Mouse (Mus musculus): ENCODE results near the gene Cfl1.

The Cfl1 gene

DNA sequence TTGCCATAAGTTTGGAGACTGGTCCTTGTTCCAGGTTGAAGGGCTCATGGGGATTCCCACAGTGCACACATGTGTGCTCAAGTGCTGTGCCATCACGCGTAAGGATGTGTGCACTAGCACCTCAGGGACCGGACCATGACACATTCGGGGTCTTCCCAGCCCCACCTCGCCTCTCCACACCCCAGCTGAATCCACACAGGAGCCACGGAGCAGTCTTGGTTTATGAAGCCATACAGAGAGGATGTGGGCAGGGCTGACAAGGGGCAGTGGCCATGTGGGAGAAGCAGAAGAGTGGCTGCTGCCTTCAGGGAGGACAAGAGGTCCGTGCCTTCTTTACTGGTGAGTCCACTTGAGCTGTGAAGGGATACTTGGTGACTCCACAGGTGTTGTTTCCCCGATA is 25.2 kb upstream of the Cfl1 start:
- no peak for DNase-seq (ENCODE audit: extremely low spot score)

GRCm38 (mm10) chr19:5466916-5467500 is 23.2 kb upstream of the Cfl1 start:
- DNase-seq (ENCODE audit: extremely low spot score): no peak

- DNase-seq (ENCODE audit: extremely low spot score): no peak
Measured at GRCm38 (mm10) chr19:5468374-5468773, 21.9 kb upstream of the Cfl1 start, which contains the start of gene Ctsw. Ctsw (minus strand) TSS chr19:5468507.

DNA sequence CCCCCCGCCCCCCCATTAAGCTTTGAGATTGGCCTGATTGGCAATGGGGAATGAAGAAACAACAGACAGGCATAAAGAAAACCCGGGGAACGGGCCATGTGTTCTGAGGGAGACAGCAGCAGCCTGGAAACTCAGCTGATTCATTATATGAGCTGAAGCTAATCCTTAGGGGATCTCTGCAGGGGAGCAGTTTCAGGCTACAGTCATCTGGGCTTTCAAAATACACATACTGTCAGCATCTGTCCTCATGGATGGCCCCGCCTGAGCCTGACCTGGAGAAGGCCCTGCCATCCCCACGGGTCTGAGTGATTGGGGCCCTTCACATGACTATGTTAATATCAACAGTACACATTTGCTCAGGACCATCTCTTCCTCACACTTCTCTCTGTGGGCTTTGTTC is 18.4 kb upstream of the Cfl1 start:
- DNase-seq (ENCODE audit: extremely low spot score): no peak

DNA sequence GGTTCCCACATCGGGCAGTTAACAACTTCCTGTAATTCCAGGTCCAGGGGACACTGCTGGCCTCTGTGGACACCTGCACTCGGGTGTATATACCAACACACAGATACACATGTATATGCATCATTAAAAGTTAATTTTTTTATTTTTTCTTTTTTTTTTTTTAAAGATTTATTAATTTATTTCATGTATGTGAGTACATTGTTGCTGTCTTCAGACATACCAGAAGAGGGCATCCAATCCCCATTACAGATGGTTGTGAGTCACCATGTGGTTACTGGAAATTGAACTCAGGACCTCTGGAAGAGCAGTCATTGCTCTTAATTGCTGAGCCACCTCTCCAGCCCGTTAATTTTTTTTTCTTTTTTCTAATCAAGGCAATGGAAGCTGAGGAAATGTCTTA is 17.4 kb upstream of the Cfl1 start:
- DNase-seq (ENCODE audit: extremely low spot score): no peak

DNA sequence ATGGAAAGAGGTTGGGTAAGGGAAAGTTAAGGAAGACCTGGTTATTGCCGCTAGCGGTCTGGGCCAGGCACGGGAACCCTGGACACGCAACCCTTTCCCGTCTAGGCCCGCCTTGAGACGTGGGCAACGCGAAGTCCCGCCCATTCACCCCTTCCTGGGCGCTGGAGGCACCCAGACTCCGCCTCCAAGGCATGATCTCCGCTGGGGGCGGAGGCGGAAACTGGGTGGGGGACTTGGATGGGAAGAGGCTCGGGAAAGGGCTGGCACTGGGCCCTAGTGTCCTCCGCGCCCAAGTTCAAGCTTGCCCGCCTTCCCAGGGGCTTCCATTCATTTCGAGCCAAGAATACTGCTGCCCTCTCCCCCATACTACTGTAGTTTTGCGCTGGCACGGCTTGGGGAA is 16.5 kb upstream of the Cfl1 start, which contains the start of gene Efemp2:
Gene Efemp2, plus strand, starts transcription at position 235 of the 400 bp plus-strand sequence.
- peak; percentile 80 for DNase-seq (ENCODE audit: extremely low spot score)

GRCm38 (mm10) chr19:5474281-5475068 is 15.8 kb upstream of the Cfl1 start:
- peak; percentile 61 for DNase-seq (ENCODE audit: extremely low spot score)

DNA sequence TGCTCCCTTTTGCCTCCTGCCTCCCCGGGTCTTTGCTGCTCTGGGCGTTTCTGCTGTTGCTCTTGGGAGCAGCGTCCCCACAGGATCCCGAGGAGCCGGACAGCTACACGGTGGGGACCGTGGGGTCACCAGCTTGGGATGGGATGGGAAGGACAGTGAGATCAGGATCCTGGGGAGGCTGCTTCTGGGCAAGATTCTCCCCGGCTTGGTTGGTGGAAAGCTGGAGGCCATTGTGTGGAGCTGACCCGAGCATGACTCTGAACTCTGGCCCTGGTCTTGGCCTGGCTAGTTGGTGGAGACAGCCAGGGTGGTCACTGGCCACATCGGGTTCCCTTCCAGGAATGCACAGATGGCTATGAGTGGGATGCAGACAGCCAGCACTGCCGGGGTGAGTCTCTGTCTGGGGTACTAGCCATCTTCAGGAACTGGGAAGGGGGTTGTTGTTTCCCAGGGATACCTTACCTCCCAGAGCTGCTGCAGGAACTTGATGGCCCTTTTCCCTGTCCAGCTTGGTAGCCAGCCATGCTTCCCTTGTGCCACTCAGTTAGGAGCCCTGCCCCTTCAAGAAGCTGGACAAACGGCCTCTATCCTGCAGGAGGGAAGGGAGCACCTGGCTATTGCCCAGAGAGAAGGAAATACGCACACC is 15.1 kb upstream of the Cfl1 start:
- DNase-seq (ENCODE audit: extremely low spot score): no peak

DNA sequence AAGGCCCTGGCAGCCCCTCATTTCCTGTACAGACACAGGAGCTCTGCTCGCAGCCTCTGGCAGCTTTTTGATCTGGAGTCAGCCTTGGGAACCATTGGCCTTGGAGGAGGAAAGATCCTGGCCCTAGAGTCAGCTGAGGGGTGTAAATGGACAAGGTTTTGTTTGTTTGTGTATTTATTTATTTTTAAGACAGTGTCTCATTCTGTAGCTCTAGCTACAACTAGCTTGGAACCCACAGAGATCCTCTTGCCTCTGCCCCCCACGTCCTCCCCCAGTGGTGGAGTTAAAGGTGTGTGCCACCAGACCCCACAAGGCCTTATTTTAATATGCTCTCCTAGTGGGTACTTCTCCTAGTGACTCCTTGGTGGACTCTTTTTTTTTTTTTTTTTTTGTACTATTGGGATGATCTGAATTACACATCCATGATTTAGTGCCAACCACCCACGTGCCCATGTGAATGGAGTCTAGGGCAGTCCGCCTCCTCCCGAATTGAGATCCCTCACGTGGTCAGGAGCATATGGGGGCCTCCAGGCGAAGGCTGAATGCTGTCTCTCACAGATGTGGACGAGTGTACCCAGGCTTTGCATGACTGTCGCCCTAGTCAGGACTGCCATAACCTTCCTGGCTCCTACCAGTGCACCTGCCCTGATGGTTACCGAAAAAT is 13.1 kb upstream of the Cfl1 start:
- DNase-seq (ENCODE audit: extremely low spot score): no peak

GRCm38 (mm10) chr19:5477668-5478300 is 12.5 kb upstream of the Cfl1 start:
- DNase-seq (ENCODE audit: extremely low spot score): no peak

GRCm38 (mm10) chr19:5480016-5480415 is 10.2 kb upstream of the Cfl1 start:
- DNase-seq (ENCODE audit: extremely low spot score): no peak

GRCm38 (mm10) chr19:5481398-5481797 is 8.9 kb upstream of the Cfl1 start:
- DNase-seq (ENCODE audit: extremely low spot score): no peak

- no peak for DNase-seq (ENCODE audit: extremely low spot score)
Measured at GRCm38 (mm10) chr19:5483386-5484359, 6.6 kb upstream of the Cfl1 start.

GRCm38 (mm10) chr19:5484496-5484895 is 5.8 kb upstream of the Cfl1 start:
- no peak for DNase-seq (ENCODE audit: extremely low spot score)

DNA sequence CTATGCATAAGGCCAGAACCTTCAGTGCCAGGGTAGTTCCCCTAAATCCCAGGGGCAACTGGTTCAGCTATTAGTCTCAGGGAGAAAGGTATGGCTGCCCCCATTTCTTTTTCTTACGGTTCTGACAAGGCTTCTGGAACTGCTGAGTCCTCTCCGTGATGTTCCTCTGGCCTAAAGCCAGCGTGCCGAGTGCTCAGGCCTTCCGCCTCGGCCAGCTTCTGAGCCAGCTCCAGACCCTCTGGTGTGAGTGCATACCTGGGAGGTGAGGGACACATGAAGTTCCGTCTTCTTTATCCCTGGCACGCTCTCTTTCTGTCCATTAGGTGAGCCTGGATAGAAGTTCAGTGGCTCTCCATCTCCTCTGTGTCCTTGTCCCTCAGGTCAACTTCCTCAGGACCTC is 4.9 kb upstream of the Cfl1 start:
- DNase-seq (ENCODE audit: extremely low spot score): no peak

DNA sequence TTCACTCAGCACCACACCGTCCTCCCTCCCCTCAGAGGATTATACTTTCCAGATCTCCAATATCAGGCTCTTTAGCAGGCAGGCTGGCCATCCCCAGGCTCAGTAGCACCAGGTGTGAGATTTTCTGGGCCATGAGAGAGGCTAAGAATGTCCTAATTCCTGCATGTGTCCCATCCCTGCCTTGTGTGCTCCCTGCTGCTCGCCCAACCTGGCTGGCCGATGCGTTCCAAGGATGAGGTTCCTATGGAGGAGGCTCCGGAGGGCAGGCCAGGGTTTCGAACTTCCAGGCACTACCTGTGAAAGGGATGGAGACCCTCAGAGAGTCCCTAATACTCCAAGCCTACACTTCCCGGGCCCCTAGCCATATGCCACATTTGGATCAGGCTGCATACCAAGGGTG is 4.4 kb upstream of the Cfl1 start:
- DNase-seq (ENCODE audit: extremely low spot score): no peak

DNA sequence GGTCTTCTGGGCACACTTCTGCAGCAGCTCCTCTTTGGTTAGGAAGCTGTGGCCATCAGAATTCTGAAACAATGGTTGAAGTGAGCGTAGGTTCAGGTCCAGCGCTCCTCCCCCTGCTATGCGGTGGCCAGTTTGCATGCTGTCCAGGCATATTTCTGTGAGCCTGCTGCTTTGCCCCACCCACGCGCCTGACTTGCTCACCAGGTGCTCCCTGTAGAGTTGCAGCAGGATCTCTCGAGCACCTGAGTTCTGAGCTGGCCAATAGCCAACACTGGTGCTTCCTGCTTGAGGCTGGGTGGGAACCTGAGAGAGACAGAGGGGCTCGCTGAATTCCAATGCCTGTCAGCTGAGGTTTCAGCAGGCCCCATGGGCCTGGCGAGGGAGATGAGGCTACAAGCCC is 4.0 kb upstream of the Cfl1 start:
- no peak for DNase-seq (ENCODE audit: extremely low spot score)

- DNase-seq (ENCODE audit: extremely low spot score): no peak
Measured at GRCm38 (mm10) chr19:5486771-5487170, 3.5 kb upstream of the Cfl1 start.

DNA sequence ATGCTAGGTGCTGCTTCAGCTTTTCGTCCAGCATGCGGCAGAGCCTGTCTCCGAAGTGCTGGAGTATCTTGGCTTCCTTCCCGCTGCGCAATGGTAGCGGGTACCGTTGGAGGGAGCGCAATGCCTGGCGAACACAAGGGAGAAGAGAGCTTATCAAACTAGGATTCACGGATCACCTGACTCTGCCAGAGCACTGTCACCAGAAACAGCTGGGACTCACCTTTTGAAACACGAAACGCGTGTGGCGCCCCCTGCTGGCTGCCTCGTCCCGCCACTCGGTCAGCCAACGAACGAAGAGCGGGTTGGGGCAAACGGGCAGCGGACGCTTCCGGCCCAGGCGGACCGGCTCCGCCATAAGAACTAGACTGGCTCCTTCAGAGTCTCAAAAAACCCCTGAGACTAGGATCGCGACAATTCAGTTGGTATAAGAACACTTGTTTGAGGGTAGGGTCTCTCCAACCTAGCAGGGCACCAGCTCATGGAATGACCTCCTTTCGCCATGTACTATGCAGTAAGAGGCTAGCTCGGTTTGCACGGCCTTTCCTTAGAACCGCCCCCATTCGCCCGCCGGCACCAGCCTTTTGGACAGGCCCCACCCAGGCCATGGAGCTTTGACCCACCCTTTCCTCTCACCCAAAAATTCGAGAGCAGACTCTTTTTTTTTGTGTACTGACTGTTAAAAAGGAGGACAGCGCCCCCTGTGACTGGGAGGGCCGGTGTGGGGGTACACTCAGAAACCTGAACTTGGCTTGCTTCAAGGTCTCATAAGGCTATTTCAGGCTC is 2.3 kb upstream of the Cfl1 start, which contains the start of gene Mus81:
Gene Mus81, minus strand, starts transcription at position 635 of the 783 bp plus-strand sequence.
- peak; percentile 97 for DNase-seq (ENCODE audit: extremely low spot score)
